Mouse (Mus musculus): ENCODE measurements around the gene Ccn2. TPM values are rescaled to one million over a fixed set of nuclear protein-coding genes. Genes with fewer than 3 reads are reported as not detected.

Ccn2 gene
- polyA plus RNA-seq, 1 experiment: 32.8 TPM

DNA sequence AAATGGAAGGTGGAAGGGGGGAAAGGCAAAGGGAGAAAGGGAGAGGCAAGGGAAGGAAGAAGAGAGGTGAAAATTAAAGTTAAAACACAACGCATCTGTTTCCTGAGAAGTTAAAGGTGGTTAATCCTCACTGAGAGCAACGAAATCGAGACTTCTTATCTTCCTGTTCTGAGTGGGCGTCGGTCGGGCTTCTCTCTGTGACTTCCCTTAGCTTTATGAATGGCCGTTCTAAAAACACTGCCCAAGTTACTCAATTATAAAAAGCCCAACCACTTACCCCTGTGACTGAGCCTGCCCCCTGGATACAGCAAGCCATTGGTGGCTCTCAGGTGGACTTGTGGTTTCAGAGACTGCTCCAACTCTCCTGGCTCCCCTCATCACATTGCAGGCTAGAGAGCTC is 2.3 kb upstream of the Ccn2 start:
- H3K4me1 ChIP-seq (ENCODE audit: control insufficient read depth, insufficient read depth, low read length): no peaks in the 10 kb centered on the region; the same call in 1 of the 2 replicates

DNA sequence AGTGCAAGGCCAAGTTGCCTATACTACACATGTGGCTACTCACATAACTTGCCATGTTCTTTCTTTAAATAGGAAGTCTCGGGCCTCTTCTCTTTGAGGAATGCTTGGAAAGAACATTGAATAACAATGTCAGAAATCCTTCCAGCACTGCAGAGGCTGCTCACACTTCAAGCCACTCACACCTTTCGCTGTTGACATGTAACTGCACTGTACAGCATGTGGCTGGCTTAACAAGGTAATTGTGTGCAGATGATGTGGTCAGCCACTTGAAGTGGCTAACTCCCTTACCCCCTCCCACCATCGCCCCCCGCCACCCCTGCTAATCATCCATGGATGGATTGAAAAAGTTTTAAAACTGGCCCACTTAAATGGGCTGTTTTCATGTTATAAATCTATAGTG is 1.7 kb upstream of the Ccn2 start:
- no peaks in the 10 kb centered on the region for H3K36me3 ChIP-seq (ENCODE audit: control insufficient read depth, insufficient read depth, low read length)
- H3K4me1 ChIP-seq (ENCODE audit: control insufficient read depth, insufficient read depth, low read length): no peaks in the 10 kb centered on the region; the same call in 1 of the 2 replicates
- no peak overlapping the region for H3K27ac ChIP-seq (ENCODE audit: control insufficient read depth, insufficient read depth, low read depth, low read length)
- no peaks in the 10 kb centered on the region for H3K27me3 ChIP-seq (ENCODE audit: control insufficient read depth, insufficient read depth, low read length)
- TF ChIP-seq CTCF (IDR thresholded peaks at IDR 0.05; ENCODE audit: control insufficient read depth, insufficient read depth, insufficient replicate concordance, low read depth, low read length) (no peak), POLR2A (IDR thresholded peaks at IDR 0.05; ENCODE audit: control insufficient read depth, low read depth, low read length) (no peak)
- H3K4me3 ChIP-seq (ENCODE audit: control insufficient read depth, low read depth, low read length): no peak overlapping the region

More for the DNA sequence above, 2.3 kb upstream of the Ccn2 start:
- H3K36me3 ChIP-seq (ENCODE audit: control insufficient read depth, insufficient read depth, low read length): no peaks in the 10 kb centered on the region
- TF ChIP-seq CTCF (IDR thresholded peaks at IDR 0.05; ENCODE audit: control insufficient read depth, insufficient read depth, insufficient replicate concordance, low read depth, low read length): no peak
- no peak for TF ChIP-seq POLR2A (IDR thresholded peaks at IDR 0.05; ENCODE audit: control insufficient read depth, low read depth, low read length)
- no peaks in the 10 kb centered on the region for H3K27me3 ChIP-seq (ENCODE audit: control insufficient read depth, insufficient read depth, low read length)
- H3K4me3 ChIP-seq (ENCODE audit: control insufficient read depth, low read depth, low read length): no peak overlapping the region
- no peak overlapping the region for H3K27ac ChIP-seq (ENCODE audit: control insufficient read depth, insufficient read depth, low read depth, low read length)

DNA sequence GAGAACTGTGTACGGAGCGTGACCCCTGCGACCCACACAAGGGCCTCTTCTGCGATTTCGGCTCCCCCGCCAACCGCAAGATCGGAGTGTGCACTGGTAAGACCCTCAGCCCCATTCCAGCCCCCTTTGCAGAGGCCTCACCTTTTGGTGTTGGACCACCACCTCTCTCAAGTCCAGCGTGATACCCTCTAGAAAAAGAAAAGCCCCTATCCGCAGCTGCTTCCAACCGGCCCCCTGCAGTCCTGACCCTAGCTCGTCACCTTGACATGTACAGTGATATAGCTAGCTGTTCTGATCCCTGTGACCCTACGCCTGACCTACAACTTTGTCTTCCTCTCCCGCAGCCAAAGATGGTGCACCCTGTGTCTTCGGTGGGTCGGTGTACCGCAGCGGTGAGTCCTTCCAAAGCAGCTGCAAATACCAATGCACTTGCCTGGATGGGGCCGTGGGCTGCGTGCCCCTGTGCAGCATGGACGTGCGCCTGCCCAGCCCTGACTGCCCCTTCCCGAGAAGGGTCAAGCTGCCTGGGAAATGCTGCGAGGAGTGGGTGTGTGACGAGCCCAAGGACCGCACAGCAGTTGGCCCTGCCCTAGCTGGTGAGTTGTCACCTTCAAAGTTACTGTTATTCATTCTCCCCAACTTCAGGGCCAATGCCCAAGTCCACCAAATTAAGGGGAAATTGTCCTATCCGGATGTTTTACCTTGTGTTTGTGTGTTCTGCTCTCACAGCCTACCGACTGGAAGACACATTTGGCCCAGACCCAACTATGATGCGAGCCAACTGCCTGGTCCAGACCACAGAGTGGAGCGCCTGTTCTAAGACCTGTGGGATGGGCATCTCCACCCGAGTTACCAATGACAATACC is 994 bp downstream of the Ccn2 start:
- TF ChIP-seq CTCF (IDR thresholded peaks at IDR 0.05; ENCODE audit: control insufficient read depth, insufficient read depth, insufficient replicate concordance, low read depth, low read length): no peak
- TF ChIP-seq POLR2A (IDR thresholded peaks at IDR 0.05; ENCODE audit: control insufficient read depth, low read depth, low read length): no peak; the same call in 1 of the 2 replicates
- H3K4me1 ChIP-seq (ENCODE audit: control insufficient read depth, insufficient read depth, low read length): no peaks in the 10 kb centered on the region; the same call in 1 of the 2 replicates

DNA sequence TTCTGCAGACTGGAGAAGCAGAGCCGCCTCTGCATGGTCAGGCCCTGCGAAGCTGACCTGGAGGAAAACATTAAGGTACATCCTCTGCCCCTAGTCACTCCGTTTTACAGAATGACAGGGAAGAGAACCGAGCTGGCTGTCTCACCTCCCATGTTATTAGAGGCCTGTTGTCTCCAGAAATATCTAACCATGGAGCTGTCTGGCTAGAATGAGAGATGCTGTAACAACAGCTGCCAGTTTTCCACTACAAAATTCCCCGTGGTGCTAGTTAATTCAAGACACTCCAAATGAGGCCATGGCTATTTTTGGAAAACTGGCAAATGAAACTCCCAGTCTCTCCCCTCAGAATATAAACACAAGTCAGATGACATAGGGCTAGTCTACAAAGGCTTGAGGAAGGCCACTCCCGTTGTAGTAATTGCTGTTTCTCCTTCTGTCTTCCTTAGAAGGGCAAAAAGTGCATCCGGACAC is 1.7 kb downstream of the Ccn2 start:
- H3K27ac ChIP-seq (ENCODE audit: control insufficient read depth, insufficient read depth, low read depth, low read length): peak overlapping the region; percentile 54
- no peak for TF ChIP-seq POLR2A (IDR thresholded peaks at IDR 0.05; ENCODE audit: control insufficient read depth, low read depth, low read length)
- no peak for TF ChIP-seq CTCF (IDR thresholded peaks at IDR 0.05; ENCODE audit: control insufficient read depth, insufficient read depth, insufficient replicate concordance, low read depth, low read length)
- no peaks in the 10 kb centered on the region for H3K36me3 ChIP-seq (ENCODE audit: control insufficient read depth, insufficient read depth, low read length)
- H3K4me1 ChIP-seq (ENCODE audit: control insufficient read depth, insufficient read depth, low read length): no peaks in the 10 kb centered on the region; the same call in 1 of the 2 replicates
- H3K4me3 ChIP-seq (ENCODE audit: control insufficient read depth, low read depth, low read length): peak overlapping the region; percentile 61
- no peaks in the 10 kb centered on the region for H3K27me3 ChIP-seq (ENCODE audit: control insufficient read depth, insufficient read depth, low read length)

More for the DNA sequence above, 994 bp downstream of the Ccn2 start:
- Histone ChIP-seq H3K36me3 (ENCODE audit: control insufficient read depth, insufficient read depth, low read length) (no peaks in the 10 kb centered on the region), H3K27me3 (ENCODE audit: control insufficient read depth, insufficient read depth, low read length) (no peaks in the 10 kb centered on the region), H3K27ac (ENCODE audit: control insufficient read depth, insufficient read depth, low read depth, low read length) (peak overlapping the region; percentile 54), H3K4me3 (ENCODE audit: control insufficient read depth, low read depth, low read length) (peak overlapping the region; percentile 61)

DNA sequence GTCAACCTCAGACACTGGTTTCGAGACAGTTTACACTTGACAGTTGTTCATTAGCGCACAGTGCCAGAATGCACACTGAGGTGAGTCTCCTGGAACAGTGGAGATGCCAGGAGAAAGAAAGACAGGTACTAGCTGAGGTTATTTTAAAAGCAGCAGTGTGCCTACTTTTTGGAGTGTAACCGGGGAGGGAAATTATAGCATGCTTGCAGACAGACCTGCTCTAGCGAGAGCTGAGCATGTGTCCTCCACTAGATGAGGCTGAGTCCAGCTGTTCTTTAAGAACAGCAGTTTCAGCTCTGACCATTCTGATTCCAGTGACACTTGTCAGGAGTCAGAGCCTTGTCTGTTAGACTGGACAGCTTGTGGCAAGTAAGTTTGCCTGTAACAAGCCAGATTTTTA is 2.5 kb downstream of the Ccn2 start:
- TF ChIP-seq CTCF (IDR thresholded peaks at IDR 0.05; ENCODE audit: control insufficient read depth, insufficient read depth, insufficient replicate concordance, low read depth, low read length) (no peak), POLR2A (IDR thresholded peaks at IDR 0.05; ENCODE audit: control insufficient read depth, low read depth, low read length) (no peak)
- no peaks in the 10 kb centered on the region; the same call in 1 of the 2 replicates for H3K4me1 ChIP-seq (ENCODE audit: control insufficient read depth, insufficient read depth, low read length)
- no peak overlapping the region; the same call in 1 of the 2 replicates for H3K4me3 ChIP-seq (ENCODE audit: control insufficient read depth, low read depth, low read length)
- H3K27me3 ChIP-seq (ENCODE audit: control insufficient read depth, insufficient read depth, low read length): no peaks in the 10 kb centered on the region
- no peak overlapping the region for H3K27ac ChIP-seq (ENCODE audit: control insufficient read depth, insufficient read depth, low read depth, low read length)
- no peaks in the 10 kb centered on the region for H3K36me3 ChIP-seq (ENCODE audit: control insufficient read depth, insufficient read depth, low read length)

DNA sequence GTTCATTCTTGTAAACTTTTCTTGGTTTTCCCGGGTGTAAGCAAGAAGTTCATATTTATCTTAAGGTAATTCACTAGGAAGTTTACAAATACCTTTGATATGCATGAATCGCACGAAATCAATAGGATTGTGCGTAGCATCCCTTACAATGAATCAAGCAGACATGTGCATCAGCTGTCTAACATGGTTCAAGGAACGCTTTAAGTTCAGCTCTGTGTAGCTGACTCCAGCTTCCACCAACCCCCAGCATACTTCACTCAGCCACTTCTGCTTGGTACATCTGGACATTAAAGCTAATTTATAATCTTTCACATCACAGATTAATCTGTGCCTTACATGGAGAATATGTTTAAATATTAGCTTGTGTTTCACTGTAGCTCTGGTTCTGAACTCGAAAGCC is 3.5 kb downstream of the Ccn2 start:
- Histone ChIP-seq H3K4me1 (ENCODE audit: control insufficient read depth, insufficient read depth, low read length) (no peaks in the 10 kb centered on the region; the same call in 1 of the 2 replicates), H3K36me3 (ENCODE audit: control insufficient read depth, insufficient read depth, low read length) (no peaks in the 10 kb centered on the region)
- TF ChIP-seq POLR2A (IDR thresholded peaks at IDR 0.05; ENCODE audit: control insufficient read depth, low read depth, low read length) (no peak), CTCF (IDR thresholded peaks at IDR 0.05; ENCODE audit: control insufficient read depth, insufficient read depth, insufficient replicate concordance, low read depth, low read length) (no peak)

DNA sequence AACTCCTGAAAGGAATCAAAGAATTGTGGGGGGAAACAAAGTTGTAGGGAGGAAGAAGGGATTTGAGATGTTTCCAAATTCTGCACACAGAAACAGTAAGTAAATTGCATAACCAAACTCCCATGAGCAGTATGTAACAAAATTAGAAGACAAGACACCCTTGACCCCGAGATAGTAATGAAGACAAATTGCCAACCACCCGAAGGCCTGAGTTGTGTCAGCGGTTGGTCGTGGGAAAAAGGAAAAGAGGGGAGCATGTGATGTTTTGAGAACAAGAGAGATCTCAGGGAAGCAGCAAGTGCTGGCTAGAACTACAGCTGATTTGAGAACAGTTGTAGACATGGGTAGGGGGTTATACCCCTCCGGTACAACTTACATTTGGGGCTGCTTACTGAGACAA is 4.6 kb downstream of the Ccn2 start:
- no peaks in the 10 kb centered on the region for H3K27me3 ChIP-seq (ENCODE audit: control insufficient read depth, insufficient read depth, low read length)
- no peak overlapping the region for H3K4me3 ChIP-seq (ENCODE audit: control insufficient read depth, low read depth, low read length)
- H3K36me3 ChIP-seq (ENCODE audit: control insufficient read depth, insufficient read depth, low read length): no peaks in the 10 kb centered on the region
- no peak for TF ChIP-seq POLR2A (IDR thresholded peaks at IDR 0.05; ENCODE audit: control insufficient read depth, low read depth, low read length)
- no peak for TF ChIP-seq CTCF (IDR thresholded peaks at IDR 0.05; ENCODE audit: control insufficient read depth, insufficient read depth, insufficient replicate concordance, low read depth, low read length)
- H3K4me1 ChIP-seq (ENCODE audit: control insufficient read depth, insufficient read depth, low read length): no peaks in the 10 kb centered on the region; the same call in 1 of the 2 replicates
- H3K27ac ChIP-seq (ENCODE audit: control insufficient read depth, insufficient read depth, low read depth, low read length): no peak overlapping the region

More for the DNA sequence above, 3.5 kb downstream of the Ccn2 start:
- no peak overlapping the region for H3K4me3 ChIP-seq (ENCODE audit: control insufficient read depth, low read depth, low read length)
- no peaks in the 10 kb centered on the region for H3K27me3 ChIP-seq (ENCODE audit: control insufficient read depth, insufficient read depth, low read length)
- H3K27ac ChIP-seq (ENCODE audit: control insufficient read depth, insufficient read depth, low read depth, low read length): no peak overlapping the region
